Comparison of ENCODE assay signal across 22 mouse cellular contexts in genomic region chr7:75379595-75379994, GRCm38 (mm10).
"Had no signal": no experiment of that assay in that cellular context is flagged by ENCODE, and none has a peak within 500 bp of the region (broad histone marks: within the 10 kb centered on the region; RNA-seq: fewer than 3 reads in every experiment).

No protein-coding gene starts in this region.

- DNase-seq: kidney, adult 8-10 months; kidney, postnatal 14 days; layer of hippocampus, adult 9-11 months; liver; lung, adult 18-20 months; lung, postnatal 10 days; lung, postnatal 36 days; midbrain, embryonic 14.5 days; retina, postnatal 1 day; right cerebral cortex, postnatal 25 days; spleen, adult 18-20 months; thymus, adult 18-20 months; thymus, postnatal 36 days had no signal

- H3K9me3 ChIP-seq: limb, embryonic 10.5 days; limb, embryonic 13.5 days; liver, embryonic 12.5 days; liver, embryonic 15.5 days; lung, embryonic 15.5 days; midbrain, embryonic 10.5 days; neural tube, embryonic 13.5 days had no signal

- H3K27me3 ChIP-seq: limb, embryonic 13.5 days; liver, embryonic 12.5 days; liver, embryonic 15.5 days; lung, embryonic 15.5 days; megakaryocyte, embryonic 14.5 days; neural tube, embryonic 13.5 days had no signal

- H3K36me3 ChIP-seq: limb, embryonic 10.5 days; limb, embryonic 13.5 days; liver, embryonic 12.5 days; liver, embryonic 15.5 days; lung, embryonic 15.5 days; midbrain, embryonic 10.5 days; neural tube, embryonic 13.5 days had no signal

- H3K9ac ChIP-seq: limb, embryonic 13.5 days; liver, embryonic 12.5 days; liver, embryonic 15.5 days; lung, embryonic 15.5 days; neural tube, embryonic 13.5 days had no signal

- H3K4me1 ChIP-seq: limb, embryonic 10.5 days; limb, embryonic 13.5 days; liver, embryonic 12.5 days; liver, embryonic 15.5 days; lung, embryonic 15.5 days; neural tube, embryonic 13.5 days had no signal

- H3K27ac ChIP-seq: layer of hippocampus, adult 2 months; limb, embryonic 10.5 days; limb, embryonic 13.5 days; liver, embryonic 12.5 days; liver, embryonic 15.5 days; lung, embryonic 15.5 days; midbrain, embryonic 10.5 days; neural tube, embryonic 13.5 days had no signal

- H3K4me2 ChIP-seq: limb, embryonic 13.5 days; liver, embryonic 12.5 days; liver, embryonic 15.5 days; lung, embryonic 15.5 days; neural tube, embryonic 13.5 days had no signal

- ATAC-seq: liver, embryonic 12.5 days had no signal

- H3K4me3 ChIP-seq: layer of hippocampus, adult 2 months; limb, embryonic 10.5 days; limb, embryonic 13.5 days; liver, embryonic 12.5 days; liver, embryonic 15.5 days; lung, embryonic 15.5 days; megakaryocyte, embryonic 14.5 days; midbrain, embryonic 10.5 days; neural tube, embryonic 13.5 days had no signal
